Mouse (Mus musculus): ENCODE data around the gene Rbfox3. TPM values are rescaled to one million over a fixed set of nuclear protein-coding genes. Genes with fewer than 3 reads are reported as not detected.

Gene Rbfox3
- polyA plus RNA-seq, 1 experiment = not detected

DNA sequence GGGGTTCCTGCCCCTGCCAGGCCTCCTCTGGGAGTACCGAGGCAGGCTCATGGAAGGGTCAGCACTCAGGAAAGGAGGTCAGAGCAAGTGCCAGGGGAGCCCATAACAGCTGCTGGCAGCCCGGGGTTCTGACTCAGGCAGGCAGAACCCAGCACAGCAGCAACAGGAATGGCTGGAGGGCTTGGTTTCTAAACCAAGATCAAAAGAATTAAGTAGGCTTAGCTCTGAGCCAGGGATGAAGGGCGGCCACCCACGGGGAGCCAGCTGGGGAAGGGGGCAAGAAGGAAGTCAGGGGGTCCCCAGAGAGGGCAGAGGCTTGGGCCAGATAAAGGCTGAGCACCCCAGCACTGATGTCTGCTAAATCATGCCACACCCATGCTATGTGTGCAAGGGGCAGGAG is 356.9 kb downstream of the Rbfox3 start:
- Histone ChIP-seq H3K4me3 (no peak overlapping the region), H3K79me2 (ENCODE audit: control insufficient read depth, insufficient read depth) (no peaks in the 10 kb centered on the region), H3ac (ENCODE audit: control insufficient read depth, insufficient read length) (no peak overlapping the region), H3K27me3 (ENCODE audit: control insufficient read depth, insufficient read depth, insufficient read length) (peaks cover 68% of the 10 kb centered on the region), H3K36me3 (ENCODE audit: control insufficient read depth, insufficient read depth) (no peaks in the 10 kb centered on the region), H3K4me2 (ENCODE audit: low read depth) (no peak overlapping the region)
- no peak for TF ChIP-seq SRF (IDR thresholded peaks at IDR 0.05; ENCODE audit: control insufficient read depth, insufficient read length, low read depth)
- TF ChIP-seq MYOG (IDR thresholded peaks at IDR 0.05; ENCODE audit: control insufficient read depth in 1 of 3, insufficient read depth in 1 of 3, insufficient read length in 2 of 3, low read depth in 2 of 3) = no peak
- TF ChIP-seq USF1 (IDR thresholded peaks at IDR 0.05; ENCODE audit: low read depth) = no peak
- TF ChIP-seq MYOD1 (IDR thresholded peaks at IDR 0.05; ENCODE audit: control insufficient read depth in 1 of 3, insufficient read length in 2 of 3, low read depth in 2 of 3) = no peak
- no peak for TF ChIP-seq REST (IDR thresholded peaks at IDR 0.05; ENCODE audit: insufficient read depth, insufficient read length)

DNA sequence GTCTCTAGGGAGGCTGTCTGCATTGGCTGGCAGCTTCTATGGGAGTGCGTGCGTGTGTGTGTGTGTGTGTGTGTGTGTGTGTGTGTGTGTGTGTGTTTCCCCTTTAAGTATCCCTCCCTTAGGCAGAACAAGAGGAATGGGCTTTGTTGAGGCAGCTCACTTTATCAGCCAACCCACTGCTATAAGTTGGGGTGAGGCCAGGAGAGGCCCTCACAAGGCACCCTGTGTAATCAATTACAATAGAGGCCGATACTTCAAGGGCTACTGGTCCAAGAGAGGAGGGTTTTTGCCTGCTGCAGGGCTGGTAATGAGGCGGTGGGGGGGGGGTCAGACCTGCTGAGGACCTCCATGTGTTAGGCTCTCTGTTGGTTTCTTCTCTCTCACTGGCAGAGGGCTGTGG is 357.5 kb downstream of the Rbfox3 start:
- Histone ChIP-seq H3K79me2 (ENCODE audit: control insufficient read depth, insufficient read depth) (no peaks in the 10 kb centered on the region), H3K36me3 (ENCODE audit: control insufficient read depth, insufficient read depth) (no peaks in the 10 kb centered on the region), H3ac (ENCODE audit: control insufficient read depth, insufficient read length) (no peak overlapping the region), H3K4me2 (ENCODE audit: low read depth) (no peak overlapping the region), H3K4me3 (no peak overlapping the region), H3K27me3 (ENCODE audit: control insufficient read depth, insufficient read depth, insufficient read length) (peaks cover 74% of the 10 kb centered on the region)
- TF ChIP-seq E2F4 (IDR thresholded peaks at IDR 0.05; ENCODE audit: insufficient read depth) (no peak), MYOD1 (IDR thresholded peaks at IDR 0.05; ENCODE audit: control insufficient read depth in 1 of 3, insufficient read length in 2 of 3, low read depth in 2 of 3) (no peak), CEBPB (IDR thresholded peaks at IDR 0.05; ENCODE audit: insufficient read depth, poor library complexity, severe bottlenecking) (no peak), POLR2AphosphoS2 (IDR thresholded peaks at IDR 0.05; ENCODE audit: insufficient read length, low read depth) (no peak), TCF12 (IDR thresholded peaks at IDR 0.05; ENCODE audit: insufficient read depth, poor library complexity, severe bottlenecking) (no peak), USF1 (IDR thresholded peaks at IDR 0.05; ENCODE audit: low read depth) (no peak), MYOG (IDR thresholded peaks at IDR 0.05; ENCODE audit: control insufficient read depth in 1 of 3, insufficient read depth in 1 of 3, insufficient read length in 2 of 3, low read depth in 2 of 3) (no peak), REST (IDR thresholded peaks at IDR 0.05; ENCODE audit: insufficient read depth, insufficient read length) (no peak), TCF3 (IDR thresholded peaks at IDR 0.05; ENCODE audit: insufficient read length, low read depth) (no peak), SRF (IDR thresholded peaks at IDR 0.05; ENCODE audit: control insufficient read depth, insufficient read length, low read depth) (no peak), MAX (IDR thresholded peaks at IDR 0.05; ENCODE audit: low read depth) (no peak), POLR2A (IDR thresholded peaks at IDR 0.05; ENCODE audit: insufficient read length, low read depth) (no peak)

DNA sequence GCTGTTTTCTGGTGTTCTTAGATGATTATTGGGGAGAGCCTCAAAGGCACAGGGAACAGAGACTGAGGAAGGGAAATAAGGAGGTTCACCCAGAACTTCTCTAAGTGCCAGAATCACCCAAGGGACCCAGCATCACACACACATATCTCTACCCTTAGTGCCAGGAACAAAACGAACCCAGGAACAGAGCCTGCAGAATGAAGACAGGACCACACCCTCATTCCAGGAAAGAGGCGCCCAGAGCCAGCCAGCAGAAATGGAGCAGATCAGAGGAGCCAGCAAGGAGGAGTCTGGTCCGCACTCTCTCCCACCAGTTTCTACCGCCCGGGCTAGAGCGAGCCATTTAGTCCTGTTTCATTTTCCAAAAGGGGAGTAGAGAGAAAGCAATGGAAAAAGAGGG is 358.4 kb downstream of the Rbfox3 start:
- TF ChIP-seq MYOG (IDR thresholded peaks at IDR 0.05; ENCODE audit: control insufficient read depth in 1 of 3, insufficient read depth in 1 of 3, insufficient read length in 2 of 3, low read depth in 2 of 3) = no peak
- no peak for TF ChIP-seq REST (IDR thresholded peaks at IDR 0.05; ENCODE audit: insufficient read depth, insufficient read length)
- Histone ChIP-seq H3K4me3 (no peak overlapping the region), H3K79me2 (ENCODE audit: control insufficient read depth, insufficient read depth) (no peaks in the 10 kb centered on the region), H3K27me3 (ENCODE audit: control insufficient read depth, insufficient read depth, insufficient read length) (peaks cover 77% of the 10 kb centered on the region), H3ac (ENCODE audit: control insufficient read depth, insufficient read length) (no peak overlapping the region), H3K36me3 (ENCODE audit: control insufficient read depth, insufficient read depth) (no peaks in the 10 kb centered on the region), H3K4me2 (ENCODE audit: low read depth) (no peak overlapping the region)

DNA sequence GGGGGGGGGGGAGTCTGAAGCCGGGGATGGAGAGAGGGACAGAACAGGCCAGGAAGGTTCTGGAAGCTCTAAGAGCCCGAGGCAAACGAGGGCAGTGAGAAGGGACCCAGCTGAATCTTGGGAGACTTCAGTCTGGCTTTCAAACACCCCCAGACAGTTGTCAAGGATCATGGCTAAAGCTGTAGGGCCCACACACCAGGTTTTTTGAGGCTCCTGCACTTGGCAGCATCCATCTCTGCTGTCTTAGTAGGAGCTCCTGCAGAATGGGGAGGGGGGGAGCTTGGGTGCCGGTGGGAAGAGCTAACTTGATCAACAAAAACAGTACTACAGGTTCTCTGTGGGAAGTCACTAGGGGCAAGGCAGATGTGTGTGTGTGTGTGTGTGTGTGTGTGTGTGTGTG is 358.9 kb downstream of the Rbfox3 start:
- Histone ChIP-seq H3K79me2 (ENCODE audit: control insufficient read depth, insufficient read depth) (no peaks in the 10 kb centered on the region), H3K4me3 (no peak overlapping the region), H3K27me3 (ENCODE audit: control insufficient read depth, insufficient read depth, insufficient read length) (peaks cover 81% of the 10 kb centered on the region), H3ac (ENCODE audit: control insufficient read depth, insufficient read length) (no peak overlapping the region), H3K4me2 (ENCODE audit: low read depth) (no peak overlapping the region), H3K36me3 (ENCODE audit: control insufficient read depth, insufficient read depth) (no peaks in the 10 kb centered on the region)
- no peak for TF ChIP-seq MYOG (IDR thresholded peaks at IDR 0.05; ENCODE audit: control insufficient read depth in 1 of 3, insufficient read depth in 1 of 3, insufficient read length in 2 of 3, low read depth in 2 of 3)
- no peak for TF ChIP-seq TCF12 (IDR thresholded peaks at IDR 0.05; ENCODE audit: insufficient read depth, poor library complexity, severe bottlenecking)
- TF ChIP-seq USF1 (IDR thresholded peaks at IDR 0.05; ENCODE audit: low read depth) = no peak
- no peak for TF ChIP-seq E2F4 (IDR thresholded peaks at IDR 0.05; ENCODE audit: insufficient read depth)
- no peak for TF ChIP-seq CEBPB (IDR thresholded peaks at IDR 0.05; ENCODE audit: insufficient read depth, poor library complexity, severe bottlenecking)
- TF ChIP-seq MYOD1 (IDR thresholded peaks at IDR 0.05; ENCODE audit: control insufficient read depth in 1 of 3, insufficient read length in 2 of 3, low read depth in 2 of 3) = no peak
- TF ChIP-seq REST (IDR thresholded peaks at IDR 0.05; ENCODE audit: insufficient read depth, insufficient read length) = no peak
- TF ChIP-seq POLR2A (IDR thresholded peaks at IDR 0.05; ENCODE audit: insufficient read length, low read depth) = no peak
- no peak for TF ChIP-seq SRF (IDR thresholded peaks at IDR 0.05; ENCODE audit: control insufficient read depth, insufficient read length, low read depth)
- TF ChIP-seq TCF3 (IDR thresholded peaks at IDR 0.05; ENCODE audit: insufficient read length, low read depth) = no peak
- no peak for TF ChIP-seq POLR2AphosphoS2 (IDR thresholded peaks at IDR 0.05; ENCODE audit: insufficient read length, low read depth)
- TF ChIP-seq MAX (IDR thresholded peaks at IDR 0.05; ENCODE audit: low read depth) = no peak

DNA sequence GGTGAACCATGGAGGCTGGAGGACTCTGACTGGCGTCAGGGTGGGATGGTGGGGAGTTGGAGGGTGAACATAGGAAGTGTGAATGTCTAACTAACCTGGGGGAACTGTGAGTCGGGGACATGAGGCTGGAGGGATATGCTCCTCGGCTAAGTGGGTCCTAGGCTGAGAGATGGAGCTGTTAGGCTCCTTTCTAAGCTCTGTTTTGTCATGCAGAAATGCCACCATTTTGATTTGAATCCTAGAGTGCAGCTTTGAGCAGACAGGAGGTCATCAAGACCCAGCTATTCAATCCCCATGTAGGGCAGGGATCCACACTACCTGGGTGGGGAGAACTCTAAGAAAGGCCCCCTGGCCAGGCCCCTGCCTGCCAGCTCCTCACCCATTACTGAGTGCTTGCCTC is 359.7 kb downstream of the Rbfox3 start:
- no peak overlapping the region for H3K4me2 ChIP-seq (ENCODE audit: low read depth)
- no peak overlapping the region for H3ac ChIP-seq (ENCODE audit: control insufficient read depth, insufficient read length)
- H3K4me3 ChIP-seq = no peak overlapping the region
- no peaks in the 10 kb centered on the region for H3K36me3 ChIP-seq (ENCODE audit: control insufficient read depth, insufficient read depth)
- peaks cover 79% of the 10 kb centered on the region for H3K27me3 ChIP-seq (ENCODE audit: control insufficient read depth, insufficient read depth, insufficient read length)
- TF ChIP-seq MYOG (IDR thresholded peaks at IDR 0.05; ENCODE audit: control insufficient read depth in 1 of 3, insufficient read depth in 1 of 3, insufficient read length in 2 of 3, low read depth in 2 of 3) (no peak), USF1 (IDR thresholded peaks at IDR 0.05; ENCODE audit: low read depth) (no peak), CEBPB (IDR thresholded peaks at IDR 0.05; ENCODE audit: insufficient read depth, poor library complexity, severe bottlenecking) (no peak), TCF12 (IDR thresholded peaks at IDR 0.05; ENCODE audit: insufficient read depth, poor library complexity, severe bottlenecking) (no peak)
- H3K79me2 ChIP-seq (ENCODE audit: control insufficient read depth, insufficient read depth) = no peaks in the 10 kb centered on the region

Data from myocyte (in vitro differentiated cells).